Mouse (Mus musculus) kidney, adult 18-20 months (tissue): ENCODE data around the gene Tcf3.

ENCODE experiments used
- DNase-seq: peaks from one replicate; pipeline ENCODE4 v3.0.0; 2021

Tcf3 gene

GRCm38 (mm10) chr10:80433513-80434232, at the start of gene Tcf3:
Gene Tcf3 (minus strand): TSS chr10:80433647.
- DNase-seq, result peak; percentile 96

GRCm38 (mm10) chr10:80481002-80481401, 47.6 kb upstream of the Tcf3 start:
- no peak for DNase-seq

GRCm38 (mm10) chr10:80478531-80478930, 45.1 kb upstream of the Tcf3 start:
- no peak for DNase-seq

GRCm38 (mm10) chr10:80475290-80475959, 42.0 kb upstream of the Tcf3 start:
- DNase-seq, result peak; percentile 88

DNA sequence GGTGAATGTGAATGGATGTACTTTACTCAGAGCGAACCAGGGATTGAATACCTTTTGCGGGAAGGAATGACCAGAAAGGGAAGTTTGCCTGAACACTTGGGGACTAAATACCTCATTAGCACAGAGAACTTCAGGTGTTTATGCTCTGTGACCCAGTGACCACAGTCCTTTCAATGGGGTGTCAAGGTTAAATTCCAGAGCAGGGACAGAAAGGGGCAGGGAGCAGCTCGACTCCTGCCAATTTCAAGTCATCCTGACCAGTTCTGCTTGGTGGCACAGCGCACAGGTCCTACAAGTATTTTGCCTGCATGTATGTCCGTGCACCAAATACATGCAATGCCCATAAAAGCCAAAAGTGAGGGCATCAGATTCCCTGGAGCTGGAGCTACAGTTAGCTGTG, 31.6 kb upstream of the Tcf3 start:
- no peak for DNase-seq

DNA sequence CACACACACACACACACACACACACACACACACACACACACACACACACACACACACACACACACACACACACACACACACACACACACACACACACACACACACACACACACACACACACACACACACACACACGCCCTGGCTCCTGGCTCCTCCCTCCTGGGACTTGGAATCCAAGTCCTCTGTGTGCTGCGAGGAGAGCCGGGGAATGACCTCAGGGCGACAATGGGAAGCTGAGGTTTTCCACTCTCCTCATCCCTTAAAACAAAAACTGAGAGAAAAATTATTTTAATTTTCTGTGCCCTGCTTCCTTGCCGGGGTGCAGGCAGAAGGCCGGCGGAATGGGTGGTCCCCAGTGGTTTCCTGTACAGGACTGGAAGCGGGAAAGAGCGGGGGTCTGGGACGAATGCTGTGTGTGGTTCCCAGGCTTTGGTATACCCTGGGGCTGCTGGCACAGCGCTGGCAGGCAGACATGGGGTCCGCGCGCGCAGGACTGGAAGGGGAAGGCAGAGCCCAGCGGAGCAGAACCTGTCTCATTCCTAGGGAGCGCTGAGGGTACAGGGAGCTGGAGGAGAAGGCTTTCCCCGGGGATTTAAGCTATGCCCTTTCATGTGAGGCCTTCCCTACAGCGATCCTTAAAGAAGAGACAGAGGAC, 31.1 kb upstream of the Tcf3 start:
- peak; percentile 61 for DNase-seq

GRCm38 (mm10) chr10:80461346-80461745, 27.9 kb upstream of the Tcf3 start:
- DNase-seq, result no peak

DNA sequence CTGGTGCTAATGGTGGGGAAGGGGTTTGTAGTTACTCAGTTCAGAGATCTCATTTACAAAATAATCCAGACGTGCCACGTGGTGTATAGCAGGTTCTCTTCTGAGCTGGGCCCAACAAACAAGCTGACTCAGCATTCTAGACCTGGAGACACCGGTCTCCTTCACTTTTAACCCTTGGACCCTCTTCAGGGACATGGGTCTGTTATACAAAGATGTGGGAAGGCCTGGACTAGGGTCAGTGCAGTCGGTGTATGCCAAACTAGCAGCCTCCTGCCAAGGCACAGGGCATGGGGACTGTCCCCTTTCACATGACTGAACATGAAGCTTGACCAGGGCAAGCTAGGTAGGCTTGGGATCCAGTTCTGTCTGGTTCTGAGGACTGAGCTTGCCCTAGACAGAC, 26.9 kb upstream of the Tcf3 start:
- DNase-seq, result peak; percentile 72

GRCm38 (mm10) chr10:80459671-80460070, 26.2 kb upstream of the Tcf3 start:
- no peak for DNase-seq

DNA sequence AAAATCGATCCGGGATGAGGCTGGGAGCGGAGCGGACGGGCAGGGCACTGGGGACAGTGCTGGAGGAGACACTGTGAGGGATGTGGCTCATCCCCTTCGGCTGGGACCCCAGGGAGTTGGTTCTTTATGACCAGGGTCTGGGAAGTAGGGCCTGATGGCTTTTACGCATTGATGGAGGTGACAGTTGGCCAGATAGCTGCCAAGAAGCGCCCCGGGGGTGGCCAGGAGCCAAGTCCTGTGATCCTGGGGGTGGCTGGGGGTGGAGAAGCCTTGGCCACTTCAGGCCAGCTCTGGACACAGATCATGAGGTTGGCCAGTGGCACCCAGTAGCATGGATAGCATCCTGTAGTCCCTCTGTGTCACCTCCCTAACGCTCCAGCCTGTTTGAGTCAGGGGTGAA, 25.8 kb upstream of the Tcf3 start:
- DNase-seq, result no peak

DNA sequence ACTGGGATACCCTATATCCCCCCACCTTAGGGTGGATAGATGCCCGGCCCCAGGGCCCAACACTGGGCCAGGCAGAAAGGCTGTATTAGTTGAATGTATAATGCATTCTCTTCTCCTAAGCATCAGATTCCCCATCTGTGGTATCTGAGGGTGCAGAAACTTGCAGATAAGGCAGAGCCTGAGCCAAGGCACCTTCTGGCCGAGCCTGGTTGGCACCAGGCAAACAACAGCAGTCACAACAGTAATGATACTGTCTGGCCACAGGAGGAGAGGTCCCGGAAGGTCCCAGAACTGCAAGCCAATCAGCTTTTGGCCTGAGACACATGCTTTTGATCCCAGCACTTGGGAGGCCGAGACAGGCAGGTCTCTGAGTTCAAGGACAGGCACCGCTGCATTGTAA, 22.2 kb upstream of the Tcf3 start:
- DNase-seq, result no peak

DNA sequence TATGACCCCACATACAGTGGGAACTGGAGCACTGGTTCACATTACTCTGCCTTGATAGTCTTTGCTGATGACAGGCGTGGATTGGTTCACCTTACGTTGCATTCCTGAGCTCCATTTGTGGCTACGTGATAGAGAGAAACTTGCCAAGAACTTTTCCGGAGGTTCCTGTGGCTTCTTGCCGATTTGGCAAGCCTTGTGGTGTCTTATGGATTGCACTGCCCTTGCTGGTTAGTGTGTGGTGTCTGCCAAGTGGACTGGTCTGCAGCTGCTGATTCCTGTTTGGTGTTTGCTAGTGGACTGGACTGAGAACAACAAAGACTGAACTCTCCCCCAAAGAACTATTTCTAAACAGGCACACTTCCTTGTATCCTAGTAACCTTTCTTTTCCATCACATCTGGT, 21.3 kb upstream of the Tcf3 start:
- DNase-seq, result no peak

- no peak for DNase-seq
These were observed 20.2 kb upstream of the Tcf3 start for GRCm38 (mm10) chr10:80453601-80454000.

DNA sequence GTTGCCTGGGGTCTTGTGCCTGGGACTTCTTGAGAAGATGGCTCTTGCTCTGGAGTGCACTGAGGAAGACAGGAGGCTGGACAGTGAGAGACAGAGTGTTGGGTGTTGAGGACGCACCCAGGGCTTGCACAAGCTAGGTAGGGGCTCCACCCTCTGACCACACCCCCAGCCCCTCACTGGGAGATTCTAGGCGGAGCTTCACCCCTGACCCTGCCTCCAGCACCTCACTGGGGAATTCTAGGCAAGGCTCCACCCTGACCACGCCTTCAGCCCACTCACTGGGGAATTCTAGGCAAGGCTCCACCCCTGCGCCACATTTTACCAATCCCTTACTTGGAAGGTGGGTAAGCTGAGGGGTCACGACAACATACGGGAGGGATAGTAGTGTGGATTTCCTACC, 17.2 kb upstream of the Tcf3 start:
- DNase-seq, result no peak

DNA sequence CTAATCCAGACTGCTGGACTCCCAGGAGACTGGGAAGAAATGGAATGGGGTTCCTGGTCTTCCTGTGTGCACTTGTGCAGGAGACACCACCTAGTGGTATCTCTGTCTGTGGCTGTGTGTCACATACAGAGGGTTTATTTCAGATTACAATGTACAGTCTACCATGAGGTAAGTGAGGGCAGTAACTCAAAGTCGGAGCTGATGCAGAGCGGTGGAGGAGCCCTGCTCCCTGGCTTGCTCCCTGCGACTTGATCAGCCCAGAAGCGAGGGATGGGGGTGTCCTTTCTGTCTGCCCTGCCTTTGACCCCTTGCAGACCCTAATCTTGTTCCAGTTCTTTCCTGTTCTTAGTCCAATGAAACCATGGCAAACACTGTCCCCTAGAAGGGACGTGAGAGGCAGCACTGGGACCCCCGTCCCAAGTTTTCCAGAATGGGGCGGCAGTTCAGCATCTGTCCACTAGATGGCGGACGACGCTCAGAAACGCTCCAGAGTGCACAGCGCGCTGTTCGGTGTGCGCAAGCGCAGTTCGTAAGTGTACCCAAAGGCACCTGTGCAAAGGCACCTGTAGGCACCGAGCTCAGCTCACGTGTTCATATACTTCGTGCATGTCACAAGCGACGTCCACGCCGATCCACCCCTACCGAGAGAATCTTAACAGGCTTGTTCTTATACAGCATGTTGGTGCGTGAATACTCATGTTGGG, 12.6 kb upstream of the Tcf3 start:
- DNase-seq, result peak; percentile 83

DNA sequence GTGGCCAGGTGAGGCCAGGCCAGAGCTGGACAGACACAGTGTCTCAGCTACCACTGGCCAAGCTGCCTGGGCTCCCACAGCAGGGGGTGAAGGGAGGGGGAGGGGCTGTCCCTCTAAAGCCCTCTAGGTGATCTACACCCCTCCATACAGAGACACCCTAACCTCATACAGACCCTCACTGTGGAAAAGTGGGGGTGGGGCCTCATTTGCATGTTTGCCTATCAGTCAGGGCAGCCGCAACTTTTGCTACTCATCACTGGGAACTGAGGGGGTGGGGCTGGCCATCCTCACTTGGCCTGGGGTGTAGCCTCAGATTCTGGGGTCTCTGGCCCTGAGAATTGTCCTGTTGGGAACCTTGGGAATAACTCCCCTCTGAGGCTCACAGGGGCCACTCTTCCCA, 11.6 kb upstream of the Tcf3 start:
- DNase-seq, result no peak

- DNase-seq, result no peak
These were observed 11.0 kb upstream of the Tcf3 start for GRCm38 (mm10) chr10:80444339-80445045.

DNA sequence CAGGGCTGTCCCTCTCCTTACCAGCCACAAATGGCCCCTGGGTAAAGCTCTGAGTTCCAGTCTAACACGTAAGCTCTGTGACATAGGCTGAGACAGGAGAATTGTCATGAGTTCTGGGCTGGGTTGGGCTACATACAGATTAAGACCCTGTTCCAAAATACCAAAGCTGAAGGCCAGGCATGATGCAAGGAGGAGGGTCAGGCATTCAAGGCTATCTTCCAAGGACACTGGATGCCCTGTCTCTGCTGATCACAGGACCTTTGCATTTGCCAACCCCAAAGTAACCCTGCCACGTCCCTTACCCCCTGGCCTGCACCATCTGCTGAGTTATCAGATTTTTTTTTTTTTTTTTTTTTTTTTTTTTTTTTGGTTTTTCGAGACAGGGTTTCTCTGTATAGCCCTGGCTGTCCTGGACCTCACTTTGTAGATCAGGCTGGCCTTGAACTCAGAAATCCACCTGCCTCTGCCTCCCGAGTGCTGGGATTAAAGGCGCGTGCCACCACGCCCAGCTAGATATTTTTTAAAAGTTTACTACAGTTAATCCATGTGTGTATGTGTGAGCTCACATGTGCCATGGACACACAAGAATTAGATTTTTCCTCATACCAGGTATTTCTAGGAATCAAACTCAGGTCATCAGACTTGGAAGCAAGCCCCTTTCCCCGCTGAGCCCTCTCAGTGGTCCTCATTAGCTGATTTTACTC, 10.3 kb upstream of the Tcf3 start:
- no peak for DNase-seq

GRCm38 (mm10) chr10:80442989-80443388, 9.5 kb upstream of the Tcf3 start:
- no peak for DNase-seq

DNA sequence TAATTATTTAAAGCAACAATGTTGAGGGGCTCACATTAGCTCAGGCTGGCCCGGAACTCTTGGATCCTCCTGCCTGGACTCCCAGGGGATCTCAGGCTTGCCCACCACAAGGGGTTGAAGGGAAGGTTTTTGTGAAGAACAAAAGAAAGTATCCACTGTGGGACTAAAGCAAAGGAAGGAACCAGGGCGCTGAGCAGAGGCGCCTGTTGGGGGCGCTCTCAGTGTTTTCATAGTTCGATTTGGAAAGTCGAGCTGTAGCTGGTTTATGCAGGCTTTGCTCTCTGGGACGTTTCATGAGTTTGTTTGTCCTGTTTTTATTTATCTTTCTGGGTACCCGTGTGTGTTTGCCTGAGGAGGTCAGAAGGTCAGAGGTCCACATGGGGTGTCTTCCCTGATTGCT, 8.2 kb upstream of the Tcf3 start:
- no peak for DNase-seq

GRCm38 (mm10) chr10:80440031-80440430, 6.6 kb upstream of the Tcf3 start:
- no peak for DNase-seq

GRCm38 (mm10) chr10:80437973-80438372, 4.5 kb upstream of the Tcf3 start:
- DNase-seq, result no peak
